Mouse (Mus musculus) heart, adult 2 months (tissue): ENCODE results near the gene 4930503B20Rik.

ENCODE experiments used
- CTCF ChIP-seq: fragments of 200-600 bp; IDR thresholded peaks from 2 replicates; pipeline ENCODE4 v1.8.1; 2022; ENCODE audit warnings: antibody characterized with exemption, mild to moderate bottlenecking, moderate library complexity
- EP300 ChIP-seq: fragments of 200-500 bp; IDR thresholded peaks from 2 replicates; pipeline ENCODE4 v1.6.1; 2011; ENCODE audit warnings: low read depth, low read length, control low read depth; ENCODE audit not compliant: insufficient read depth
- POLR2A ChIP-seq: fragments of 200-500 bp; IDR thresholded peaks from 2 replicates; pipeline ENCODE4 v1.6.1; 2011; ENCODE audit warnings: mild to moderate bottlenecking, low read depth, low read length, control low read depth; ENCODE audit not compliant: insufficient read depth

DNA sequence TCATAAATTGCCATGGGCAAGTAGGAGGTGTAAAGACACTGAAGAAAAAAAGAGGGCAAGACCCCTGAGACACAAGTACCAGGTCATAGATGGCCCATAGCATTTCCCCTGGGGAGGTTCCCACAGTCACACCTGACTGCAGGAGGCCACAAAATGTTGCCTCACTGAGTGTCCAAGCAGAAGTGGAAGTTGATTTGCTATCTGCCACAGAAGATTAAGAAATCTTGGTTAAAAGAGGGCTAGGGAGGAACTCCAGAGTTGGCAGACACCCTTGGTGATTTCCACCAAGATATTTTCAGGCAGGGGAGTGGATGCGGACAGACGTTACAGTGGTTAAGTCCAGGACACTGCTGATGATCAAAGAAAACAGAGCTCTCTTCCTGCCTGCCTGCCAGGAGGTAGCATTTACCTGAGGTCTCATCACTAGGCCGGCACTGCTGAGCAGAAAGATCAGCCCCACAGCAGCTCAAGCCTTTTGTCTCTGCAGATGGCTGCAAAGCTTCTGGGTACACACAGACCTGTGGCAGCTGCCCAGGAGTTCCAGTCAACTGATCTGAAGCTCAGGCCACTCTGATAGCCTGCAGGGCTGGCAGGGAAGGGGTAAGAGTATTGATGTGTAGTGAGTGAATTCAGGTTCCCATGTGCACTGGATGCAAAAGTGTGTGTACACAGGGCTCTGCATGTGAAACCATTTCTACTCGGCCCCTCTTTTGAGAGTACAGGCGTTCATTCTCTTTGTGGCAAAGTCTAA is 34.4 kb downstream of the 4930503B20Rik start:
- TF ChIP-seq EP300 (no peak), CTCF (no peak), POLR2A (no peak)
